Mouse (Mus musculus) monocyte, adult 2 months (primary cell): ENCODE results near the gene Fam50a.
A peak's percentile ranks its signal among the peaks of the same experiment; 100 is the strongest.

ENCODE experiments used
- DNase-seq, 2 experiments: peaks; one replicate each; pipeline ENCODE4 v3.0.0; 2022; ENCODE audit warnings: low spot score in 2 of 2, low read depth in 1 of 2

Fam50a gene

GRCm38 (mm10) chrX:74312540-74313464 is at the start of gene Fam50a:
Fam50a (plus strand) TSS chrX:74313033.
- peak; percentile 64 to 82 for DNase-seq

- DNase-seq: no peak
Measured at GRCm38 (mm10) chrX:74269736-74270061, 43.1 kb upstream of the Fam50a start.

DNA sequence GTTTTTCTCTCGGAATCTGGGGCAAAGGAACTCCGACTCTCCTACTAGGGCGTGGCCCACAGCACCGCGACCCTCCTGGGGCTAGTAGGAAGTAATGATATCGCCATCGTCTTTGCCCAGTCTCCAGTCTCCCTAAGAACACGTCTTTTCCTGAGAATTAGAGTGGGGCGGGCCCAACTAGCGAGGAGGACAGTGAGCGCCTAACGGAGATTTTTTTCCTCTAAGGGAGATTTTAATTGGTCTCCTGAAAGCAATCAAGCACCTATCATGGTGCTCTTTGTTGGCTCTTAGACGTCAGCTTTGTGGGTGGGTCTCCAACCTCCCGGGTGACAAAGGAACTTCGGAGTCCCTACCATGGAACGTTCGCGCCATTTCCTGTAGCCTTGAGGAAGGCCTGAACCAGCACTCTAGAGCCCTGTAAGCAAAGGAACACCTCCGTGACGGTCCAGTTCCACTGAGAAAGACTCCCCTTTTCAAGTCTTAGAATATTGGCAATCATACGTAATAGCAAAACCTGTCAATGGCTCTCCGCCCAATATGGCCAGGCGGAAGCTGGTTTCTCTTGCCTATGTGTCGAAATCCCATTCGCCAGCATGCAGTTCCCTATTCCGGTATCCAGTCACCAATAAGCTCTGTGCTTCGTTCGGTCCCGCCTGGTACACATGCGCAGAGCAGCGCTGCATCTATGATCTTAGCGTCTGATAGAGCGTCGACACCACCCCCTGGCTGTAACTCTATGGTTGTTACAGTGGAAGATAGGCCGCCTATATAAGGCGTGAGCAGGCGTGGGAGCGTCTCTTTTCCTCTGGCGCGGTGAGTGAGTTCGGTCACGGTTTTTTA is 42.6 kb upstream of the Fam50a start, which contains the start of gene Rpl10:
TSS of gene Rpl10 (plus strand) at position 751 of the 840 bp plus-strand sequence.
- DNase-seq: peak; percentile 85 to 87

GRCm38 (mm10) chrX:74270902-74271551 is 41.8 kb upstream of the Fam50a start:
- peak in 1 of 2 experiments; percentile 23 for DNase-seq

DNA sequence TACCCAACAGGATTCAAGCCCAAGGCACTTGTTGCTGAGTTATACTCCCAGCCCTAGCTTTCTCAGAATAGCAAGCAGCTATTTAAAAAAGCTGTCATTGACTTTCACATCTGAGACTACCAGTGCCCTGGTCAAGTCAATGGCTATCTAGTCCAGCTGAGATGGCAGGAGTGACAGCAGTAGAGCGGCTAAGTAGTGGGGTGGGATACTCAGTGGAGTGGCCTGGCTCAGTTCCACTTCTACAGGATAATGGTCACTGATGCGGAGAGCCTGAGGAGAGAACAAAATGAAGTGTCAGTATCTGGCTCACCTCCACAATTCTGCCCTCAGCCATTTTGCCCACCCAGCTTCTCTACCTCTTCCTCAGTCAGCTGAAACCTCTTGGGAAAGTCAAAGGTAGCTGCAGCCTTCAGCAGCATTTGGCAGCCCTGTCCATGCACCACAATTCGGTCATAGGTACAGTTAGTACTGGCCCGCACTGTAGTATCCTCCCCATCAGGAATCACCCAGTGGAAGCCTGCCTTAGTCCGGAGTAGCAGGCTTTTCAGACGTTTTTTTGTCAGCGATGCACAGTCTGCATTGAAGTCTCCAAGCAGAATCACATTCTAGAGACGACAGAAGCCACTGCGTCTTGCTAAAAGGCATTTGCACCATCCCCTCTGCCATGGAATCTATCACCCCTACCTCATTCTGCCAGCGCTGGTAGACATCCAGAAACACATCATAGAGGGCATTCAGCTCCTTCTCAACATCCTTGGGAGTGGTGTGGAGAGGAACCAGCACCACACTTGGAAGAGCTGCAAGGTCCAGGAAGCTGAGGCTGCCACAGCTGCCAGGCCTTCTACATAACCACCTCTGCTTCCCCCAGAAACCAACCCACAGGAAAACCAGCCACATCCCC is 39.2 kb upstream of the Fam50a start:
- DNase-seq: no peak

GRCm38 (mm10) chrX:74277916-74278315 is 34.9 kb upstream of the Fam50a start:
- no peak for DNase-seq

DNA sequence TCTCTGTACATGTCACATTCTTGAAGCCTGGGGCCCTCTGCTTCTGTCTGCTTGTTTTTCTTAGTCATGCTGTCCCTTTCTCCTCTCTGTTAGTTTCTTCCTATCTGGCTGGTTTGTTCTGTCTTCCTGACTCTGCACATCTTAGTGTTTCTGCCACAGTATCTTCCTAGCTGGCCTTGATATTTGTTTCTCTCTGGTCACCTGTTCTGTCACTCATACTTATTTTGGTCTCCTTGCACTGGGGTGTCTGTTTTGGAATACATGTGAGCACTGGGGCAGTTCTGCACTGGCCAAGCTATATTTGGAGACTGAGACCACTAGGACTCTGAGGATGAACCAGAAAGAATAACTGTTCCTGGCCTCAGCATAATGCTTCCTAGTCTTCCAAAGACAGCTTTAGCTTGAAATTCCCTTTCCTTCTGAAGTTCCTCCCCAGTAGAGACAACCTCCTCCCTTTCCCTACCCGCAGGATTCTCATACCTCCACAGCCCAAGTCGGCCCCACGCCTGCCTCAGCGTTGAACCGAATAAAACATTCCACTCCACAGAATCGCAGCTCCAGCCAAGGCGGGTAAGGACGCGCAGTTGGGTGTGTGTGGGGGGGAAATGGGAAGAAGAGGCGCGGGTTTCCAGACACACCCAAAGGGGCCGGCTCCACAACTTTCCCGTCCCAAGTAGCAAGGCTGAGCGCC is 31.6 kb upstream of the Fam50a start:
- DNase-seq: no peak

- DNase-seq: peak in 1 of 2 experiments; percentile 56
Measured at GRCm38 (mm10) chrX:74281732-74282394, 31.0 kb upstream of the Fam50a start, which contains the start of the genes Taz and Dnase1l1. Taz (plus strand) TSS chrX:74281912. Dnase1l1 (minus strand) TSS chrX:74282337.

- DNase-seq: peak in 1 of 2 experiments; percentile 71
Measured at GRCm38 (mm10) chrX:74282395-74283091, 30.3 kb upstream of the Fam50a start.

- no peak for DNase-seq
Measured at GRCm38 (mm10) chrX:74283092-74283437, 29.8 kb upstream of the Fam50a start.

- DNase-seq: no peak
Measured at GRCm38 (mm10) chrX:74293431-74293830, 19.4 kb upstream of the Fam50a start.

GRCm38 (mm10) chrX:74296538-74297448 is 16.0 kb upstream of the Fam50a start, which contains the start of gene Atp6ap1:
Atp6ap1 (plus strand) TSS chrX:74297097.
- DNase-seq: peak; percentile 85 to 86

DNA sequence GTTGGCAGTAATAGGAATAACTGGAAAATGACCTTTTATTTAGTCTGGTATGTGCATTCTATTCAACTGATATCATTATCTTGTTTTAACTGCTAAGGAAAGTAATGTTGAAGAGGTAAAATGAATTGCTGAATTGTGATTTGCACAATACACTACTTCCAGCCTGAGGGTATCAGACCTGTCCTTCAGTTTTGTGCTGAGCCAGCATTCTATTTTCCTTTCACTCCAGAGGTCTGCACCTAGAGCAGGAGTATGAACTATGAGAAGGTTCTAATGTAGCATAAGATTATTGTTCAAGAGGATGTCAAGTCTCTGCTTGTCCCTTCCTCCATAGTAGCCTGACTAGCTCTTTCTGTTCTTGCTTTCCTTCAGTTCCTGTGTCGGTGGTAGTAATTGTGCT is 14.5 kb upstream of the Fam50a start:
- no peak for DNase-seq

GRCm38 (mm10) chrX:74299721-74300120 is 13.1 kb upstream of the Fam50a start:
- DNase-seq: no peak

GRCm38 (mm10) chrX:74304867-74305700 is 7.7 kb upstream of the Fam50a start, which contains the start of gene Gdi1:
Gdi1 (plus strand) TSS chrX:74304998.
- peak in 1 of 2 experiments; percentile 59 for DNase-seq

DNA sequence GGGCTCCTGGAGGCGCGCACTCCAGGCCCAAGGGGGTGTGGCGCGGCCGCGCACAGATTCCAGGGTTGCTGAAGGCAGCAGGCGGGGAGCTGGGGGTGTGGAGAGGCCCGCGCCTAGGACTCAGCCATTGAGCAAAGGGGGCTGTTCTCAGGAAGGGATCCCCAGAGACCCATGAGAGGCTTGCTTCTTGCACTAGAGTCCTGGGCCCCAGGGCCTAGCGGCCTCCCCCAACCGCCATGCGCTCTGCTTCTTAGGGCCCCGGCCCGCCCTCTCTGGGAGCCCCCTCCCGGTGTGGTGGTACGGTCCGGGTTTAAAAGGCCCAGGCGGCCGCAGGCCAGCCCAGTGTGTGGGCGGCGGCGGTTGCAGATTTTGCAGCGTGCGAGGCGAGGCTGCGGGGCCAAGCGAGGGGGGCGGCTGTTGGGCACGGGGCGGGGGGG is 15.9 kb downstream of the Fam50a start, which contains the start of gene Plxna3:
TSS of gene Plxna3 (plus strand) at position 342 of the 437 bp plus-strand sequence.
- peak in 1 of 2 experiments; percentile 40 for DNase-seq
